Mouse (Mus musculus) heart, adult 2 months (tissue): ENCODE data around the gene Pttg1ip.

Experiments
- CTCF ChIP-seq: fragments of 200-600 bp; IDR thresholded peaks from 2 replicates; pipeline ENCODE4 v1.8.1; 2022; ENCODE audit warnings: antibody characterized with exemption, mild to moderate bottlenecking, moderate library complexity
- EP300 ChIP-seq: fragments of 200-500 bp; IDR thresholded peaks from 2 replicates; pipeline ENCODE4 v1.6.1; 2011; ENCODE audit warnings: low read depth, low read length, control low read depth; ENCODE audit not compliant: insufficient read depth
- POLR2A ChIP-seq: fragments of 200-500 bp; IDR thresholded peaks from 2 replicates; pipeline ENCODE4 v1.6.1; 2011; ENCODE audit warnings: mild to moderate bottlenecking, low read depth, low read length, control low read depth; ENCODE audit not compliant: insufficient read depth

- TF ChIP-seq CTCF = no peak
- no peak for TF ChIP-seq POLR2A
- TF ChIP-seq EP300 = no peak
These were observed 30.6 kb upstream of the Pttg1ip start for GRCm38 (mm10) chr10:77550874-77551273.
